Mouse (Mus musculus): ENCODE measurements around the gene Dhh. TPM values are rescaled to one million over a fixed set of nuclear protein-coding genes. Genes with fewer than 3 reads are reported as not detected.

Dhh gene
- polyA plus RNA-seq, 1 experiment, result 2.6 TPM

GRCm38 (mm10) chr15:98864951-98865350 lies 33.4 kb downstream of the Dhh start:
- no peak for DNase-seq
- Histone ChIP-seq H3K36me3 (ENCODE audit: control insufficient read depth, insufficient read depth, low read length) (peaks cover 61% of the 10 kb centered on the region), H3K4me1 (replicated peaks; ENCODE audit: control insufficient read depth, insufficient read depth, low read length) (peaks cover 21% of the 10 kb centered on the region), H3K4me3 (ENCODE audit: control insufficient read depth, insufficient read depth, low read length) (no peak overlapping the region), H3K27me3 (ENCODE audit: control insufficient read depth, insufficient read depth, low read length) (no peaks in the 10 kb centered on the region), H3K27ac (ENCODE audit: control insufficient read depth, insufficient read depth, low read length) (no peak overlapping the region)
- TF ChIP-seq POLR2A (IDR thresholded peaks at IDR 0.05; ENCODE audit: control insufficient read depth, extremely low read depth, insufficient read depth, low read length, poor library complexity) (no peak), CTCF (IDR thresholded peaks at IDR 0.05; ENCODE audit: borderline replicate concordance, control insufficient read depth, extremely low read depth, insufficient read depth, low read length, poor library complexity) (no peak)
- WGBS, result 97% methylated on average over 6 of the region's 6 CpGs

DNA sequence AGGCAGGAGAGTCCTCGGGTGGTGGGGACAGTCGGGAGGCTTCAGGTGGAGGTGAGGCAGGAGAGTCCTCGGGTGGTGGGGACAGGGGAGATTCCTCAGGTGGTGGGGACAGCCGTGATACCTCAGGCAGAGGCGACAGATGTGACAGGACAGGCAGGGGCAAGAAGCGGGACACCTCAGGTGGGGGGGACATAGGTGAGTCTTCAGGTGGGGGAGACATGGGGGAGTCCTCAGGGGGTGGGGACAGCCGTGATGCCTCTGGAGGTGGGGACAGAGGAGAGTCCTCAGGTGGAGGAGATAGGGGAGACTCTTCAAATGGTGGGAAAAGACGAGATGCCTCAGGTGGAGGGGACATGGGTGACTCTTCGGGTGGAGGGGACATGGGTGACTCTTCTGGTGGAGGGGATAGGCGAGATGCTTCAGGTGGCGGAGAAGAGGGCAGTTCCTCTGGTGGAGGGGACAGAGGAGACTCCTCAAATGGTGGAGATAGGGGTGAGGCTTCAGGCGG lies 34.8 kb downstream of the Dhh start:
- WGBS, result 96% methylated on average over 12 of the region's 12 CpGs
- no peak overlapping the region for H3K27ac ChIP-seq (ENCODE audit: control insufficient read depth, insufficient read depth, low read length)
- H3K4me1 ChIP-seq (replicated peaks; ENCODE audit: control insufficient read depth, insufficient read depth, low read length), result peaks cover 8% of the 10 kb centered on the region
- peaks cover 75% of the 10 kb centered on the region for H3K36me3 ChIP-seq (ENCODE audit: control insufficient read depth, insufficient read depth, low read length)
- no peak for DNase-seq
- H3K4me3 ChIP-seq (ENCODE audit: control insufficient read depth, insufficient read depth, low read length), result no peak overlapping the region
- no peaks in the 10 kb centered on the region for H3K27me3 ChIP-seq (ENCODE audit: control insufficient read depth, insufficient read depth, low read length)
- TF ChIP-seq POLR2A (IDR thresholded peaks at IDR 0.05; ENCODE audit: control insufficient read depth, extremely low read depth, insufficient read depth, low read length, poor library complexity), result no peak
- no peak for TF ChIP-seq CTCF (IDR thresholded peaks at IDR 0.05; ENCODE audit: borderline replicate concordance, control insufficient read depth, extremely low read depth, insufficient read depth, low read length, poor library complexity)

- TF ChIP-seq CTCF (IDR thresholded peaks at IDR 0.05; ENCODE audit: borderline replicate concordance, control insufficient read depth, extremely low read depth, insufficient read depth, low read length, poor library complexity) (no peak), POLR2A (IDR thresholded peaks at IDR 0.05; ENCODE audit: control insufficient read depth, extremely low read depth, insufficient read depth, low read length, poor library complexity) (no peak)
- 97% methylated on average over 21 of the region's 21 CpGs for WGBS
- DNase-seq, result no peak
Observed at GRCm38 (mm10) chr15:98861701-98862410, 36.5 kb downstream of the Dhh start.

DNA sequence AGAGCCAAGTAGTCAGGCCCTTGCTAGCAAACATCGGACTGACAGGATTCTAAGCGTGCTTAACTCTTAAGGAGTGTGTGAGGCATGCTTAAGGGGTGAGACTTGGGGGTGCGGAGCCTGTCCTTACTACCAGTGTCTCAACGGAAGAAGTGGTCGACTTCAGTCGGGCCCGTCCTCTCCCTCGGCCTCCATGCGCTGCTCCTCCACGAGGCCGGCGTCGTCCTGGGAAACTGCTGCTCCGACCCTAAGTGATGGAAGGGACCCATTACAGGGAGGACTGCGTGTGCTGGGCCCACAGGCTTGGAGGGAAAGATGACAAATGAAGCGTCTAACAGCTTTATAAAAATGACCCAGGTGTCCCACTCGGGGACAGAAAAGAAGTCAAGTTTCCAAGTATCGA lies 37.4 kb downstream of the Dhh start:
- DNase-seq, result no peak
- Histone ChIP-seq H3K4me1 (replicated peaks; ENCODE audit: control insufficient read depth, insufficient read depth, low read length) (no peaks in the 10 kb centered on the region), H3K36me3 (ENCODE audit: control insufficient read depth, insufficient read depth, low read length) (peaks cover 94% of the 10 kb centered on the region), H3K27ac (ENCODE audit: control insufficient read depth, insufficient read depth, low read length) (no peak overlapping the region), H3K27me3 (ENCODE audit: control insufficient read depth, insufficient read depth, low read length) (no peaks in the 10 kb centered on the region), H3K4me3 (ENCODE audit: control insufficient read depth, insufficient read depth, low read length) (no peak overlapping the region)
- TF ChIP-seq POLR2A (IDR thresholded peaks at IDR 0.05; ENCODE audit: control insufficient read depth, extremely low read depth, insufficient read depth, low read length, poor library complexity) (no peak), CTCF (IDR thresholded peaks at IDR 0.05; ENCODE audit: borderline replicate concordance, control insufficient read depth, extremely low read depth, insufficient read depth, low read length, poor library complexity) (no peak)
- 97% methylated on average over 18 of the region's 18 CpGs for WGBS

More at GRCm38 (mm10) chr15:98861701-98862410, 36.5 kb downstream of the Dhh start:
- no peak overlapping the region for H3K27ac ChIP-seq (ENCODE audit: control insufficient read depth, insufficient read depth, low read length)
- H3K27me3 ChIP-seq (ENCODE audit: control insufficient read depth, insufficient read depth, low read length), result no peaks in the 10 kb centered on the region
- H3K4me1 ChIP-seq (replicated peaks; ENCODE audit: control insufficient read depth, insufficient read depth, low read length), result no peaks in the 10 kb centered on the region
- peaks cover 92% of the 10 kb centered on the region for H3K36me3 ChIP-seq (ENCODE audit: control insufficient read depth, insufficient read depth, low read length)
- H3K4me3 ChIP-seq (ENCODE audit: control insufficient read depth, insufficient read depth, low read length), result no peak overlapping the region

DNA sequence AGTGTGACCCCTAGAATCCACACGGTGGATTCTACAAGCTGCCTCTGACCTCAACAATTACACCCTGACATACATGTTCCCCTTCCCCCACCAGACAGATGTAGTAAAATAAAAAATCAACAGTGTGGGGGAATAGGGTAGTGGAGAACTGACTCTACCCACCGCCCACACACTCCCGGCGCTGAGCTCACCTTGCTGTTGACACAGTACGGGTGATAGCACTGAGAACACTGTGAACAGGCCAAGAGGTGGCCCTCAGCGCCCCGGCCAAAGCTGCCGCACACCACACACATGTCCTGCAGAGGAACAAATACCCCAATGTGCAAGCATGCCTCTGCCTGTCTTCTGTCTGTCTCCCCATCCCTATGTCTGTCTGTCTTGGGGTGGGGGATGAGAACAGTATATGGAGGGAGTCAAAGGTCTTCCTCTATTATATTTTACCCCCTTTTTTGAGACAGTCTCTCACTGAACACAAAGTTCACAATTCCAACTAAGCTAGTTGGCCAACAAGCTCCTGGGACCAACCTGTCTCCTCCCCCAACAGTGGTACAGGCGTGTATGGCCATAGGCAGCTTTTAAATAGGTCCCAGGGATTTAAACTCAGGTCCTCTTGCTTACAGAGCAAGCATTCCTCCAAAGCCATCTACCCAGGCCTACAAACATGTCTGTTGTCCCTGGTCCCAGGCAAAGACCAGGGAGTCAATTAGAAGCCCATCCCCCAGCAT lies 38.9 kb downstream of the Dhh start:
- H3K36me3 ChIP-seq (ENCODE audit: control insufficient read depth, insufficient read depth, low read length), result peaks cover 96% of the 10 kb centered on the region
- DNase-seq, result no peak
- H3K4me1 ChIP-seq (replicated peaks; ENCODE audit: control insufficient read depth, insufficient read depth, low read length), result no peaks in the 10 kb centered on the region
- no peak for TF ChIP-seq CTCF (IDR thresholded peaks at IDR 0.05; ENCODE audit: borderline replicate concordance, control insufficient read depth, extremely low read depth, insufficient read depth, low read length, poor library complexity)
- H3K4me3 ChIP-seq (ENCODE audit: control insufficient read depth, insufficient read depth, low read length), result no peak overlapping the region
- no peak overlapping the region for H3K27ac ChIP-seq (ENCODE audit: control insufficient read depth, insufficient read depth, low read length)
- H3K27me3 ChIP-seq (ENCODE audit: control insufficient read depth, insufficient read depth, low read length), result no peaks in the 10 kb centered on the region
- WGBS, result 96% methylated on average over 9 of the region's 9 CpGs

- no peak for TF ChIP-seq CTCF (IDR thresholded peaks at IDR 0.05; ENCODE audit: borderline replicate concordance, control insufficient read depth, extremely low read depth, insufficient read depth, low read length, poor library complexity)
- TF ChIP-seq POLR2A (IDR thresholded peaks at IDR 0.05; ENCODE audit: control insufficient read depth, extremely low read depth, insufficient read depth, low read length, poor library complexity), result no peak
- DNase-seq, result no peak
- Histone ChIP-seq H3K4me3 (ENCODE audit: control insufficient read depth, insufficient read depth, low read length) (no peak overlapping the region), H3K36me3 (ENCODE audit: control insufficient read depth, insufficient read depth, low read length) (peaks cover 96% of the 10 kb centered on the region), H3K4me1 (replicated peaks; ENCODE audit: control insufficient read depth, insufficient read depth, low read length) (no peaks in the 10 kb centered on the region), H3K27me3 (ENCODE audit: control insufficient read depth, insufficient read depth, low read length) (no peaks in the 10 kb centered on the region), H3K27ac (ENCODE audit: control insufficient read depth, insufficient read depth, low read length) (no peak overlapping the region)
- WGBS, result 97% methylated on average over 16 of the region's 16 CpGs
Observed at GRCm38 (mm10) chr15:98854214-98854613, 44.1 kb downstream of the Dhh start.

Measured in thymus, adult 2 months (tissue).